Mouse (Mus musculus): Measurements from ENCODE around the gene Cdca8. TPM values are rescaled to one million over a fixed set of nuclear protein-coding genes. Genes with fewer than 3 reads are reported as not detected.
A peak's percentile ranks its signal among the peaks of the same experiment; 100 is the strongest.

The Cdca8 gene
- polyA plus RNA-seq, 1 experiment from 2014 or later: 125 TPM

DNA sequence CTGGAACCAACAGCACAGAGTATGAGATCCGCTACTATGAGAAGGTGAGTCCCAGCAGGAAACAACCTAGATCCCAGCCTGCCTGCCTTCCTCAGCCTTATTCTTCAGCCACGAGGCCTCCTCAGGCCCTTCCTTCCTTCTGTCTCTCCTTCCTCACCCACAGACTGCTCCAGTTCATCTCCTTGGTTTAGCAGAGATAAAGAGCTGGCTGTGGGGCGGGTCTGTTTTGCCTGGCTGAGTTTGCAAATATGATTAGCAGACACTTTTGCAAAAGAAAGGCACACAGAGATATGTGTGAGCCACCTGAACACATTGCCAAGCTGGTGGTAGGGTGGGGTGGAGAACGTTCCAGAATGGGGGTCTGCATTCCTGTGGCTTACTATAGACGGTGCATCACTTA is 39.2 kb downstream of the Cdca8 start:
- Histone ChIP-seq H3K27ac (ENCODE audit: low read length) (no peak overlapping the region), H3K4me2 (replicated peaks; ENCODE audit: low read depth, low read length) (no peak overlapping the region), H3K9ac (replicated peaks; ENCODE audit: low read depth, low read length) (no peak overlapping the region), H3K36me3 (ENCODE audit: control insufficient read depth, insufficient read depth, low read length) (no peaks in the 10 kb centered on the region), H3K4me3 (ENCODE audit: low read depth, low read length) (no peak overlapping the region), H3K27me3 (ENCODE audit: control insufficient read depth, insufficient read depth, low read length) (peaks cover 17% of the 10 kb centered on the region), H3K9me3 (ENCODE audit: control insufficient read depth, low read depth, low read length) (no peaks in the 10 kb centered on the region), H3K4me1 (ENCODE audit: control insufficient read depth, insufficient read depth, low read length) (no peaks in the 10 kb centered on the region)
- ATAC-seq (ENCODE audit: insufficient number of reproducible peaks, insufficient read depth, low FRiP score, low read depth): no peak
- 46% methylated on average over 5 of the region's 5 CpGs for WGBS

DNA sequence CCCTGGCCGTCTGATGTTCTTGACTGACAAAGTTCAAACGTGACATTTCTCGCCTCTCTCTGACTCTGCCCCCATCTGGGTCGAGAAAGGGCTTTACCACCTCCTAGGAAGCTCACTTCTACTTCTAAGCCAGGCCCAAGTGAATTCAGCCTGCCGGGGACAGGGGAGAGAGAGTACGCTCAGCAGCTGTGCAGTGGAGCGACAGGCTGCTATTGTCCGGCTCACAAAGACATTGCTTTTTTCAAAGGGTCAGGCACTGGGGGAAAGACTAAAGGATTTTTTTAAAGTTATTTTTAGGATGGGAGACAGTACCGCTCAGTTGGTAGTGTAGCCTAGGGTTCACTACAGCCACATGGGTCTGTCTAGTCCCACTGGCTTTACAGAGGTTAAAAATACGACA is 40.7 kb downstream of the Cdca8 start:
- Histone ChIP-seq H3K36me3 (ENCODE audit: control insufficient read depth, insufficient read depth, low read length) (no peaks in the 10 kb centered on the region), H3K4me3 (ENCODE audit: low read depth, low read length) (no peak overlapping the region), H3K4me2 (replicated peaks; ENCODE audit: low read depth, low read length) (no peak overlapping the region), H3K9me3 (ENCODE audit: control insufficient read depth, low read depth, low read length) (no peaks in the 10 kb centered on the region), H3K27ac (ENCODE audit: low read length) (no peak overlapping the region), H3K4me1 (ENCODE audit: control insufficient read depth, insufficient read depth, low read length) (no peaks in the 10 kb centered on the region), H3K9ac (replicated peaks; ENCODE audit: low read depth, low read length) (no peak overlapping the region), H3K27me3 (ENCODE audit: control insufficient read depth, insufficient read depth, low read length) (peaks cover 32% of the 10 kb centered on the region)
- ATAC-seq (ENCODE audit: insufficient number of reproducible peaks, insufficient read depth, low FRiP score, low read depth): no peak
- 58% methylated on average over 10 of the region's 10 CpGs for WGBS

DNA sequence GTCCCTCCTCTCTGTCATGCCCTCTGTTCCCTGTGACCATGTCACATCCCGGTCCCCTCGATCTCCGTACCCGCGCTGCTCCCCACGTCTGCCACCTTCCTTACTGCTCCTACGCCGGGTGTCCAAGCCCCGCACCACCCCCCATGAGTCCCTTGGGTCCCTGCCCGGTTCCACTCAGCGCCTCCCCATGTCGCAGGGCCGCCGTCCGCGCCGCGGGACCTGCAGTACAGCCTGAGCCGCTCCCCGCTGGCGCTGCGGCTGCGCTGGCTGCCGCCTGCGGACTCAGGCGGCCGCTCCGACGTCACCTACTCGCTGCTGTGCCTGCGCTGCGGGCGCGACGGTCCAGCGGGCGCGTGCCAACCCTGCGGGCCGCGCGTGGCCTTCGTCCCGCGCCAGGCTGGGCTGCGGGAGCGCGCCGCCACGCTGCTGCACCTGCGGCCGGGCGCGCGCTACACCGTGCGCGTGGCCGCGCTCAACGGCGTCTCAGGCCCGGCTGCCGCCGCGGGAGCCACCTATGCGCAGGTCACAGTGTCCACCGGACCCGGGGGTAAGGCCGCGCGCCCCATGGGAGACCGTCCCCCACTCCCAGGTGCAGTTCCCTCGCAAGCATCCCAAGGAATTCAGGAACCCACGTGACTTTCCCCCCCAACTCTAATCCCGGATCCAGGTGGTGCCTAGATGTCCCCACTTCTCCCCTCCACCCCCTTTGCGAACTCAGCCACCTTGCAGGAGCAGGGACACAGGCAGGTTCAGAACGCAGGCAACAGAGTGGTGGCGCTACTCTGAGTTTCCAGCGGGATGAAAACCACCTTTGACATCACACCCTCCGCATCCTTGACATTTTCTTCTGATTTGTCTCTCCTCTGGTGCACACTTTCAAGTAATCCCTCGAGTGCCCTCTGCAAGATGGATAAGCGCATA is 44.3 kb downstream of the Cdca8 start:
- H3K27me3 ChIP-seq (ENCODE audit: control insufficient read depth, insufficient read depth, low read length): peaks cover 41% of the 10 kb centered on the region
- H3K4me2 ChIP-seq (replicated peaks; ENCODE audit: low read depth, low read length): peak overlapping the region; percentile 55
- H3K9me3 ChIP-seq (ENCODE audit: control insufficient read depth, low read depth, low read length): no peaks in the 10 kb centered on the region
- no peak for ATAC-seq (ENCODE audit: insufficient number of reproducible peaks, insufficient read depth, low FRiP score, low read depth)
- H3K36me3 ChIP-seq (ENCODE audit: control insufficient read depth, insufficient read depth, low read length): no peaks in the 10 kb centered on the region
- WGBS: 2% methylated on average over 81 of the region's 83 CpGs
- H3K4me1 ChIP-seq (ENCODE audit: control insufficient read depth, insufficient read depth, low read length): no peaks in the 10 kb centered on the region
- peak overlapping the region; percentile 25 for H3K4me3 ChIP-seq (ENCODE audit: low read depth, low read length)
- H3K9ac ChIP-seq (replicated peaks; ENCODE audit: low read depth, low read length): no peak overlapping the region
- H3K27ac ChIP-seq (ENCODE audit: low read length): no peak overlapping the region

DNA sequence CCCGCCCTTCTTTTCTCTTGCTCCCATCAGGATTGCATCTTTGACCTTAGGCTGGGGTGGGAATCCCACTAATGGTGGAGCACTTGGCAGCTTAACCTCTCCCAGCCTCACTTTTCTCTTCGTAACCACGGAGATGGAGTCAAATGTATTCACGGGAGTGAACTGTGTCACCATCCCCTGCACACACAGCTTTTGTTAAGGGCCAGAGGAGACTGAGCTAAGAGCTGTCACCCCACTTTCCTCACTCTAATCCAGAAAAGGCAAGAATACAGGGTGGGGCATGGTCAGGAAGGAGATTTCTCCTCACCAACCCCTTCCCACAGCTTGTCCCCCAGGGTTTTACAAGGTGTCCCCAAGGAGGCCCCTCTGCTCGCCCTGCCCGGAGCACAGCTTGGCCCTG is 45.3 kb downstream of the Cdca8 start:
- H3K4me1 ChIP-seq (ENCODE audit: control insufficient read depth, insufficient read depth, low read length): no peaks in the 10 kb centered on the region
- H3K4me2 ChIP-seq (replicated peaks; ENCODE audit: low read depth, low read length): no peak overlapping the region
- H3K27me3 ChIP-seq (ENCODE audit: control insufficient read depth, insufficient read depth, low read length): peaks cover 41% of the 10 kb centered on the region
- no peak overlapping the region for H3K9ac ChIP-seq (replicated peaks; ENCODE audit: low read depth, low read length)
- no peak for ATAC-seq (ENCODE audit: insufficient number of reproducible peaks, insufficient read depth, low FRiP score, low read depth)
- no peak overlapping the region for H3K4me3 ChIP-seq (ENCODE audit: low read depth, low read length)
- 36% methylated on average over 6 of the region's 6 CpGs for WGBS
- no peaks in the 10 kb centered on the region for H3K9me3 ChIP-seq (ENCODE audit: control insufficient read depth, low read depth, low read length)
- H3K27ac ChIP-seq (ENCODE audit: low read length): no peak overlapping the region
- no peaks in the 10 kb centered on the region for H3K36me3 ChIP-seq (ENCODE audit: control insufficient read depth, insufficient read depth, low read length)

DNA sequence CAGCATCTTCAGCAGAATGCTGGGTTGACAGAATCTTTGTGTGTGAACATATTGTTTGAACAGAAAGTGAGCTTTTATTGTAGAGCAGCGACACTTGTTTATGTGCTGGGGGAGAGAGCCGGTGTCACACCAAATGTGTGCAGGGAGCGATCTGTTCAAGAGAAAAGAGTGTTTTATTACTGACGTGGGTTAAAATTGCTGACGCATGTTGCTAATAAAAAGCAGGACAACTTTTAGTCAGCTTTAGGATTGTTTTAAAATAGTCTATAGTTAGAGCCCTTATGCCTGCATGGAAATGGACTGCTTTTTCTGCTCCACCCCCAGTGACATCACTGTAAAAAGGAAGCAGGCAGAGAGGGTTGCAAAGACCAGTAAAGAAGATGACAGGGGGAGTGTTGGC is 48.3 kb downstream of the Cdca8 start:
- H3K4me3 ChIP-seq (ENCODE audit: low read depth, low read length): no peak overlapping the region
- no peak overlapping the region for H3K4me2 ChIP-seq (replicated peaks; ENCODE audit: low read depth, low read length)
- peaks cover 36% of the 10 kb centered on the region for H3K27me3 ChIP-seq (ENCODE audit: control insufficient read depth, insufficient read depth, low read length)
- no peaks in the 10 kb centered on the region for H3K4me1 ChIP-seq (ENCODE audit: control insufficient read depth, insufficient read depth, low read length)
- H3K9ac ChIP-seq (replicated peaks; ENCODE audit: low read depth, low read length): no peak overlapping the region
- ATAC-seq (ENCODE audit: insufficient number of reproducible peaks, insufficient read depth, low FRiP score, low read depth): no peak
- no peaks in the 10 kb centered on the region for H3K9me3 ChIP-seq (ENCODE audit: control insufficient read depth, low read depth, low read length)
- no peaks in the 10 kb centered on the region for H3K36me3 ChIP-seq (ENCODE audit: control insufficient read depth, insufficient read depth, low read length)
- H3K27ac ChIP-seq (ENCODE audit: low read length): no peak overlapping the region
- WGBS: 78% methylated on average over 5 of the region's 5 CpGs

DNA sequence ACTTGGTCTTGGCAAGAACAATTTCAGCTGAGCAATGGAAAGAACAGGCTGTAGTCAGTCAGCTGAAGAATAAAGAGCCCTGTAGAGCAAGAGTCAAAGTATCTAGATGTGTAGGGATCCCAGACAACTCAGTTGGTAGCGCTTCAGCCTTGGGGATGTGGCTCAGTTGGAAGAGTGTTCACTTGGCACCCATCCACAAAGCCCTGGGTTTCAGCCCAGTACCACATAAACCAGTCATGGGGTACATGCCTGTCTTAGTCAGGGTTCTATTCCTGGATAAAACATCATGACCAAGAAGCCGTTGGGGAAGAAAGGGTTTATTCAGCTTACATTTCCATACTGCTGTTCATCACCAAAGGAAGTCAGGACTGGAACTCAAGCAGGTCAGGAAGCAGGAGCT is 49.2 kb downstream of the Cdca8 start:
- Histone ChIP-seq H3K27me3 (ENCODE audit: control insufficient read depth, insufficient read depth, low read length) (peaks cover 32% of the 10 kb centered on the region), H3K9me3 (ENCODE audit: control insufficient read depth, low read depth, low read length) (no peaks in the 10 kb centered on the region), H3K4me1 (ENCODE audit: control insufficient read depth, insufficient read depth, low read length) (no peaks in the 10 kb centered on the region), H3K9ac (replicated peaks; ENCODE audit: low read depth, low read length) (no peak overlapping the region), H3K27ac (ENCODE audit: low read length) (no peak overlapping the region), H3K36me3 (ENCODE audit: control insufficient read depth, insufficient read depth, low read length) (no peaks in the 10 kb centered on the region), H3K4me2 (replicated peaks; ENCODE audit: low read depth, low read length) (no peak overlapping the region), H3K4me3 (ENCODE audit: low read depth, low read length) (no peak overlapping the region)
- no peak for ATAC-seq (ENCODE audit: insufficient number of reproducible peaks, insufficient read depth, low FRiP score, low read depth)
- WGBS: 82% methylated on average over 2 of the region's 2 CpGs

DNA sequence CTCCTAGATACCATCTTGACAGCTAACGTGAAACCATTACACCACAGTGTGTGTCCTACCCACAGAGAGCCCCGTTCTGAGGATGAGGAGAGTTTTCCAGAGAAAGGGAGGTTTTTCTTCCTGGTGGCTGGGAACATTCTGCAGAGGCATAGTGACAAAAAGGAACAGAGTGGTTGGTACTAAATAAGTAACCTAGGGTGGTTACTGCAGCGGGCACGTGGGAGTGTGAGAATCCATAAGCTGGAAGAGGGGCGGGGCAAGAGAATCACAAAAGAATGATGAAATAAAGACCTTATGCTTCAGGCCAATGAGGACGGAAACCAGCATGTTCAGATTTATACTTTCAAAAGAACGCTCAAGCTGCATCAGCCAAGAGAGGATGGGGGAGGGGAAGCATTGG is 50.4 kb downstream of the Cdca8 start:
- H3K9ac ChIP-seq (replicated peaks; ENCODE audit: low read depth, low read length): no peak overlapping the region
- 68% methylated on average over 7 of the region's 7 CpGs for WGBS
- no peak overlapping the region for H3K4me2 ChIP-seq (replicated peaks; ENCODE audit: low read depth, low read length)
- H3K4me3 ChIP-seq (ENCODE audit: low read depth, low read length): no peak overlapping the region
- peaks cover 23% of the 10 kb centered on the region for H3K27me3 ChIP-seq (ENCODE audit: control insufficient read depth, insufficient read depth, low read length)
- no peaks in the 10 kb centered on the region for H3K4me1 ChIP-seq (ENCODE audit: control insufficient read depth, insufficient read depth, low read length)
- H3K36me3 ChIP-seq (ENCODE audit: control insufficient read depth, insufficient read depth, low read length): no peaks in the 10 kb centered on the region
- H3K27ac ChIP-seq (ENCODE audit: low read length): no peak overlapping the region
- no peak for ATAC-seq (ENCODE audit: insufficient number of reproducible peaks, insufficient read depth, low FRiP score, low read depth)
- H3K9me3 ChIP-seq (ENCODE audit: control insufficient read depth, low read depth, low read length): no peaks in the 10 kb centered on the region

DNA sequence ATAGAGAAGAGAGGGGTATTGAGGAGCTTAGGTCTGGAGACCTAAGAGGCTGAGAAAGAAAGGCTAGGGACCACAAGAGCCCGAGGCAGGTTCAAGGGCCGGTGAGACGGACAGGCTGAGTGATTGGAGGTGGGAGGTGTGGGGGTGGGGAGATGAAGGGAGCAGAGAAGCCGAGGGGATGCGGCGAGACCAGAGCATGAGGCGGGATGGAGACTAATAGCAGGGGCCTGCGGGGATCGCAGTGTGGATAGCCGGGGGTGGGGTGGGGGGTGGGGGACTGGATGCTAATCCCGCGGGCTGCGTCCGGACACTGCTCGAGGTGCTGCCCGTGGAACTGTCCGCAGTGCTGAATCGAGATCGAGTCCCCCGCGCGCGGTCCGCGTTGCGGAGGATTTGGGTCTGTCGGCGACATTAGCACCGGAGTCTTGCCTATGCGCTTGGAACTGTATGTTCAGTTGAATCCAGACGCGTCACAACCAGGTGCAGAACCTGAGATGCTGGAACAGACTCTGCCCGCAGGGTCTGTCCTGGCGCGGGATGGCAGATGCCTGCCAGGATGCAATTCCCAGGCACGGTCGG is 56.9 kb downstream of the Cdca8 start:
- peaks cover 29% of the 10 kb centered on the region for H3K27me3 ChIP-seq (ENCODE audit: control insufficient read depth, insufficient read depth, low read length)
- WGBS: under 1% methylated on average over 37 of the region's 37 CpGs
- no peaks in the 10 kb centered on the region for H3K36me3 ChIP-seq (ENCODE audit: control insufficient read depth, insufficient read depth, low read length)

More for the DNA sequence above, 56.9 kb downstream of the Cdca8 start:
- Histone ChIP-seq H3K4me3 (ENCODE audit: low read depth, low read length) (peak overlapping the region; percentile 2; the same call in 1 of the 2 replicates), H3K9me3 (ENCODE audit: control insufficient read depth, low read depth, low read length) (no peaks in the 10 kb centered on the region), H3K9ac (replicated peaks; ENCODE audit: low read depth, low read length) (no peak overlapping the region), H3K4me1 (ENCODE audit: control insufficient read depth, insufficient read depth, low read length) (0 out of 2 replicates have a peak, but pooled peaks cover 6% of the 10 kb centered on the region), H3K4me2 (replicated peaks; ENCODE audit: low read depth, low read length) (no peak overlapping the region), H3K27ac (ENCODE audit: low read length) (no peak overlapping the region)
- 0 out of 2 replicates have a peak, but pooled peaks have one; percentile 46 for ATAC-seq (ENCODE audit: insufficient number of reproducible peaks, insufficient read depth, low FRiP score, low read depth)

Measured in stomach, embryonic 14.5 days (tissue).